ENCODE assay signal across 10 mouse cellular contexts in genomic region chr16:31316246-31317143, GRCm38 (mm10). TPM values are rescaled to one million over a fixed set of nuclear protein-coding genes. Genes with fewer than 3 reads are reported as not detected.
DNase-seq lines count a peak whose midpoint lies in the region; ATAC-seq and TF ChIP-seq lines count a peak whose summit lies in the region.
"Not testable (repeated sequence)": the region's sequence is repeated elsewhere in the genome, so short reads cannot be mapped to it uniquely, and the experiment has no call there.
"Had no signal": no experiment of that assay in that cellular context is flagged by ENCODE, and none has a peak within 500 bp of the region (broad histone marks: within the 10 kb centered on the region; RNA-seq: fewer than 3 reads in every experiment).

No protein-coding gene starts in this region.

- H3K4me1 ChIP-seq in embryonic facial prominence, embryonic 13.5 days: peaks cover 44% of the 10 kb centered on the region
- not testable (repeated sequence) for H3K4me1 ChIP-seq in lung, postnatal 0 days (ENCODE audit: insufficient read depth, low read depth, low read length)

- H3K4me2 ChIP-seq in embryonic facial prominence, embryonic 13.5 days; lung, postnatal 0 days (replicated peaks; ENCODE audit: low read depth, low read length): not testable (repeated sequence)

- not testable (repeated sequence) for H3K27me3 ChIP-seq in embryonic facial prominence, embryonic 13.5 days; lung, postnatal 0 days (replicated peaks; ENCODE audit: insufficient read depth, low read length)

- H3K9ac ChIP-seq in embryonic facial prominence, embryonic 13.5 days; lung, postnatal 0 days (replicated peaks; ENCODE audit: low read depth): not testable (repeated sequence)

- intact Hi-C loops in heart, postnatal 25 days (cut with DNase I): loop anchor here (2.0 kb wide), 1 partner anchor 36 kb away; no protein-coding TSS in a partner anchor

- peak overlapping the region; percentile 95 for H3K27ac ChIP-seq in embryonic facial prominence, embryonic 13.5 days
- H3K27ac ChIP-seq in lung, postnatal 0 days (ENCODE audit: low read length): peak overlapping the region; percentile 66

- WGBS in embryonic facial prominence, embryonic 13.5 days: 35% methylated on average over 12 of the region's 12 CpGs
- 35% methylated on average over 10 of the region's 12 CpGs for WGBS in lung, postnatal 0 days

- DNase-seq in adipocyte (ENCODE audit: low spot score): peak; percentile 86
- peak; percentile 72 for DNase-seq in gastrocnemius, postnatal 25 days
- DNase-seq in heart, postnatal 25 days (ENCODE audit: low spot score): peak; percentile 67
- DNase-seq in kidney, adult 8-10 months: peak; percentile 17 to 27
- peak; percentile 55 for DNase-seq in layer of hippocampus, adult 9-11 months
- DNase-seq in lung, postnatal 0 days (ENCODE audit: low spot score): peak; percentile 92
- peak; percentile 24 for DNase-seq in right cerebral cortex, adult 18-20 months

- 0 out of 2 replicates have a peak, but pooled peaks have one; percentile 9 for ATAC-seq in embryonic facial prominence, embryonic 13.5 days (ENCODE audit: insufficient number of reproducible peaks, insufficient read depth, low FRiP score, low TSS enrichment, low read depth)
- peak; percentile 86 for ATAC-seq in lung, postnatal 0 days

- not testable (repeated sequence) for H3K4me3 ChIP-seq in embryonic facial prominence, embryonic 13.5 days; lung, postnatal 0 days (ENCODE audit: low read depth, low read length)

- H3K9me3 ChIP-seq in embryonic facial prominence, embryonic 13.5 days; lung, postnatal 0 days (ENCODE audit: low read length): not testable (repeated sequence)

- TF ChIP-seq CTCF in lung, postnatal 0 days (IDR thresholded peaks at IDR 0.05): 0 out of 2 replicates have a peak, but pooled peaks have one; percentile 5

- peak; percentile 60; the same call in 1 of the 2 replicates for TF ChIP-seq EP300 in lung, postnatal 0 days (IDR thresholded peaks at IDR 0.05)

- H3K36me3 ChIP-seq in embryonic facial prominence, embryonic 13.5 days; lung, postnatal 0 days (ENCODE audit: insufficient read depth, low read length): not testable (repeated sequence)

RNA-seq across cellular contexts. Expression of gene Apod, which starts 1.9 kb away (rescaled TPM):
- polyA plus RNA-seq in embryonic facial prominence, embryonic 13.5 days (2015; fragmentation: Nextera tagmentation; extraction: Ambion mirVana): 66.5 and 81.1 TPM in 2 replicates
- total RNA-seq in gastrocnemius, postnatal 25 days (2021): 10 to 100 TPM; 22.1 to 22.6 TPM
- total RNA-seq in heart, postnatal 25 days (2021): 1 to 10 TPM; 2.6 to 2.9 TPM
- polyA plus RNA-seq in lung, postnatal 0 days (2015; fragmentation: Nextera tagmentation; extraction: Ambion mirVana): 0.96 and 2.1 TPM in 2 replicates
- total RNA-seq: megakaryocyte progenitor cell, adult 5-6 weeks; MEL had no signal

RNA-seq across cellular contexts. Expression of gene Ppp1r2, which starts 41.4 kb away (rescaled TPM):
- polyA plus RNA-seq in embryonic facial prominence, embryonic 13.5 days (2015; fragmentation: Nextera tagmentation; extraction: Ambion mirVana): 77.5 and 90.8 TPM in 2 replicates
- 10 to 100 TPM; 67.7 to 74.0 TPM for total RNA-seq in gastrocnemius, postnatal 25 days (2021)
- total RNA-seq in heart, postnatal 25 days (2021): 10 to 100 TPM; 80.7 to 84.4 TPM
- polyA plus RNA-seq in lung, postnatal 0 days (2015; fragmentation: Nextera tagmentation; extraction: Ambion mirVana): 143 and 160 TPM in 2 replicates

Comparison
In these comparisons a context has a peak if more than half of its experiments do, and no peak if none do; other contexts are left out.
1. DNase-seq: peak in every context shown above with its lines; median percentile 92 in lung, postnatal 0 days; 86 in adipocyte; 72 in gastrocnemius, postnatal 25 days; 67 in heart, postnatal 25 days; 55 in layer of hippocampus, adult 9-11 months; 24 in right cerebral cortex, adult 18-20 months; 22 in kidney, adult 8-10 months.
2. RNA of gene Apod, which starts 1.9 kb away (total RNA-seq): 22.1 to 22.6 TPM in gastrocnemius, postnatal 25 days; 2.6 to 2.9 TPM in heart, postnatal 25 days; every median in the first group is over 4 times any median in the second.